Mouse (Mus musculus) kidney, adult 2 months (tissue): ENCODE data around the gene Tmem143.
"Not testable (repeated sequence)": the region's sequence is repeated elsewhere in the genome, so short reads cannot be mapped to it uniquely, and the experiment has no call there.

Experiments used
- CTCF ChIP-seq: fragments of 200-500 bp; conservative IDR thresholded peaks from 2 replicates; pipeline ENCODE4 v1.5.1; 2011; ENCODE audit warnings: low read depth, mild to moderate bottlenecking, control low read depth, low read length, moderate library complexity, mixed read lengths; ENCODE audit not compliant: insufficient read depth, insufficient read length
- POLR2A ChIP-seq: fragments of 200-500 bp; IDR thresholded peaks from one replicate; pipeline ENCODE4 v1.6.1; 2011; ENCODE audit warnings: low read depth, low read length, control low read depth

GRCm38 (mm10) chr7:45933766-45934165, 37.0 kb downstream of the Tmem143 start:
- not testable (repeated sequence) for TF ChIP-seq CTCF, POLR2A
